Mouse (Mus musculus): ENCODE measurements around the gene Nr2e1. TPM values are rescaled to one million over a fixed set of nuclear protein-coding genes. Genes with fewer than 3 reads are reported as not detected.

Gene Nr2e1
- polyA plus RNA-seq (2012; fragmentation: generic; extraction: Trizol): not detected

DNA sequence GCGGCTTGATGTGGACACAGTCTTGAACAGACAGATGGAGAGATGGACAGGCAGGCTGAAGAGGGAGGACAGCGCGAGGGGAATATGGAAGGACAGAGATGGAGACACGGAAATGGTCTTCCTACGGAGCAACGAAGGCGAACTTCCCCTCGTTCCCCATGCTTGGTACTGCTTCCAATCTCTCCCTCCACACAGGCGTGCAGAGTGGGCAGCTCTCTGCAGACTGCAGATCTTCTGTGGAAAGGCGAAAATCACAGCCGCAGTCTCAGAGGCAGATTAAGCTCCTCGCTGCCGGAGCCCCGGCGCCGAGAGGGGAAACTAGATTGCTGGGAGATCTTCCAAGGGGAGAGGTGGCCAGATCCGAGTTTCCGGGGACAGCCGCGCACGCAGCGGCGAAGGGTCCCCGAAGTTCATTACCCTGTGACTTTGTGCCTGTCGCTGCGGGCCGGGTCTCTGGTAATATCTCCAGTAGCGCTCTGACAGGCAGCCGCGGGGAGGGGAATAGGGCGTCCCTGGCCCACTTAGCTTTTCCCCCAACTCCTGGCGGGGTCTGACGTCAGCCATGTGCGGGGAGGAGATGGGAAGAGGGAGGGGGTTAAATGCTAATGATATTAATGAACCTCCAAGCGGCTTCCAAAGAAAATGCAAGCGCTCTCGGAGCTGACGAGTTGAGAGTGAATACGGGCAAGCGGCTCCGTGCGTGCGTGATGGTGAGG is at the start of gene Nr2e1, which contains the start of gene Ostm1:
TSS of gene Nr2e1 (minus strand) at position 476 of the 716 bp plus-strand sequence.
TSS of gene Ostm1 (plus strand) at position 666 of the 716 bp plus-strand sequence.

Other genes with a start within 250 kb of the Nr2e1 start
- 1 to 10 TPM; 1.2 to 8.1 TPM for gene Afg1l, start 105.1 kb downstream of the Nr2e1 start, polyA plus RNA-seq (2012; fragmentation: generic; extraction: Trizol)
- gene Snx3, start 81.6 kb downstream of the Nr2e1 start, polyA plus RNA-seq (2012; fragmentation: generic; extraction: Trizol): 100 to 1,000 TPM; 194 to 325 TPM
- 1 to 10 TPM in 1 of 2 experiments, under 1 TPM in 1; 0.54 to 7.0 TPM for gene Ostm1, start 190 bp upstream of the Nr2e1 start, polyA plus RNA-seq (2012; fragmentation: generic; extraction: Trizol)
- gene Sec63, start 177.9 kb upstream of the Nr2e1 start, polyA plus RNA-seq (2012; fragmentation: generic; extraction: Trizol): 10 to 100 TPM in 1 of 2 experiments, 1 to 10 TPM in 1; 5.5 to 24.7 TPM